Comparison of ENCODE assay signal across 12 mouse cellular contexts in genomic region chr2:167510485-167510884, GRCm38 (mm10). TPM values are rescaled to one million over a fixed set of nuclear protein-coding genes. Genes with fewer than 3 reads are reported as not detected.
A peak's percentile ranks its signal among the peaks of the same experiment; 100 is the strongest.
DNase-seq lines count a peak whose midpoint lies in the region; ATAC-seq lines count a peak whose summit lies in the region.
"Had no signal": no experiment of that assay in that cellular context is flagged by ENCODE, and none has a peak within 500 bp of the region (broad histone marks: within the 10 kb centered on the region; RNA-seq: fewer than 3 reads in every experiment).

No protein-coding gene starts in this region.

- H3K27me3 ChIP-seq in heart, embryonic 12.5 days (replicated peaks) = no peaks in the 10 kb centered on the region
- no peaks in the 10 kb centered on the region for H3K27me3 ChIP-seq in liver, embryonic 16.5 days (ENCODE audit: control insufficient read depth, insufficient read depth, low read depth, low read length)
- H3K27me3 ChIP-seq in neural tube, embryonic 15.5 days (replicated peaks) = no peaks in the 10 kb centered on the region

- H3K4me1 ChIP-seq in heart, embryonic 12.5 days (replicated peaks) = peaks cover 42% of the 10 kb centered on the region
- peaks cover 20% of the 10 kb centered on the region for H3K4me1 ChIP-seq in liver, embryonic 16.5 days (ENCODE audit: control insufficient read depth, low read depth, low read length)
- peaks cover 21% of the 10 kb centered on the region for H3K4me1 ChIP-seq in neural tube, embryonic 15.5 days

- H3K4me2 ChIP-seq in heart, embryonic 12.5 days = peak overlapping the region; percentile 8; the same call in 1 of the 2 replicates
- no peak overlapping the region for H3K4me2 ChIP-seq in liver, embryonic 16.5 days (ENCODE audit: low read depth, low read length)
- H3K4me2 ChIP-seq in neural tube, embryonic 15.5 days = no peak overlapping the region
- H3K4me2 ChIP-seq: lung, embryonic 14.5 days had no signal

- peak; percentile 27 for DNase-seq in gastrocnemius, postnatal 25 days
- no peak for DNase-seq in gastrocnemius, adult 8-10 months (ENCODE audit: low spot score in 2 of 2)
- peak; percentile 29 for DNase-seq in CD4-positive, CD25-positive, alpha-beta regulatory T cell, adult 2 months (ENCODE audit: low read depth, low spot score)
- DNase-seq in frontal cortex, postnatal 25 days (ENCODE audit: low spot score in 2 of 2) = no peak
- no peak for DNase-seq in layer of hippocampus, postnatal 25 days (ENCODE audit: extremely low spot score in 1 of 2, low spot score in 1 of 2)
- DNase-seq: forebrain, postnatal 0 days; lung, embryonic 14.5 days had no signal

- H3K4me3 ChIP-seq in heart, embryonic 12.5 days = no peak overlapping the region
- H3K4me3 ChIP-seq in liver, embryonic 16.5 days (ENCODE audit: low read depth, low read length) = no peak overlapping the region
- no peak overlapping the region for H3K4me3 ChIP-seq in neural tube, embryonic 15.5 days (replicated peaks)
- H3K4me3 ChIP-seq: layer of hippocampus, adult 2 months had no signal

- peak; percentile 70 for ATAC-seq in heart, embryonic 12.5 days (ENCODE audit: insufficient number of reproducible peaks, low FRiP score)
- ATAC-seq in liver, embryonic 16.5 days (ENCODE audit: low read depth) = peak; percentile 73
- no peak for ATAC-seq in neural tube, embryonic 15.5 days (ENCODE audit: low FRiP score)
- ATAC-seq: forebrain, postnatal 0 days; hindbrain, postnatal 0 days had no signal

- H3K9ac ChIP-seq in heart, embryonic 12.5 days = peak overlapping the region; percentile 7; the same call in 1 of the 2 replicates
- peak overlapping the region; percentile 13; the same call in 1 of the 2 replicates for H3K9ac ChIP-seq in liver, embryonic 16.5 days (ENCODE audit: low read depth, low read length)
- no peak overlapping the region for H3K9ac ChIP-seq in neural tube, embryonic 15.5 days (replicated peaks)
- H3K9ac ChIP-seq: forebrain, postnatal 0 days; lung, embryonic 14.5 days had no signal

- 32% methylated on average over 3 of the region's 3 CpGs for WGBS in heart, embryonic 12.5 days
- 18% methylated on average over 3 of the region's 3 CpGs for WGBS in liver, embryonic 16.5 days (ENCODE audit: insufficient replicate concordance)
- 87% methylated on average over 3 of the region's 3 CpGs for WGBS in neural tube, embryonic 15.5 days

- H3K27ac ChIP-seq in heart, embryonic 12.5 days (ENCODE audit: poor library complexity, severe bottlenecking) = peak overlapping the region; percentile 74
- peak overlapping the region; percentile 40; the same call in 1 of the 2 replicates for H3K27ac ChIP-seq in liver, embryonic 16.5 days (ENCODE audit: low read length)
- no peak overlapping the region for H3K27ac ChIP-seq in neural tube, embryonic 15.5 days (replicated peaks)
- H3K27ac ChIP-seq: hindbrain, postnatal 0 days; layer of hippocampus, adult 2 months had no signal

- H3K36me3 ChIP-seq in heart, embryonic 12.5 days = peaks cover 71% of the 10 kb centered on the region
- peaks cover 44% of the 10 kb centered on the region for H3K36me3 ChIP-seq in liver, embryonic 16.5 days (ENCODE audit: control insufficient read depth, insufficient read depth)
- peaks cover 80% of the 10 kb centered on the region for H3K36me3 ChIP-seq in neural tube, embryonic 15.5 days

- H3K9me3 ChIP-seq in heart, embryonic 12.5 days (replicated peaks) = no peaks in the 10 kb centered on the region
- no peaks in the 10 kb centered on the region for H3K9me3 ChIP-seq in liver, embryonic 16.5 days (replicated peaks; ENCODE audit: control insufficient read depth, low read length)
- H3K9me3 ChIP-seq in neural tube, embryonic 15.5 days (replicated peaks) = no peaks in the 10 kb centered on the region

RNA-seq across cellular contexts. Expression of gene Spata2, which starts 17.8 kb away (rescaled TPM):
- 10 to 100 TPM; 15.1 to 15.7 TPM for total RNA-seq in gastrocnemius, postnatal 25 days (2021)
- total RNA-seq in gastrocnemius, adult 8-10 months (2022) = 10 to 100 TPM; 19.9 to 22.6 (median 20.4) TPM
- polyA plus RNA-seq in heart, embryonic 12.5 days (2016; fragmentation: Nextera tagmentation; extraction: Ambion mirVana) = 14.6 and 15.4 TPM in 2 replicates
- polyA plus RNA-seq in liver, embryonic 16.5 days (2015; fragmentation: Nextera tagmentation; extraction: Ambion mirVana) = 6.7 and 8.3 TPM in 2 replicates
- polyA plus RNA-seq in neural tube, embryonic 15.5 days (2015; fragmentation: Nextera tagmentation; extraction: Ambion mirVana) = 27.0 and 28.6 TPM in 2 replicates
- 10 to 100 TPM; 78.7 to 83.9 TPM for total RNA-seq in layer of hippocampus, postnatal 25 days (2021)

RNA-seq across cellular contexts. Expression of gene Rnf114, which starts 18.0 kb away (rescaled TPM):
- total RNA-seq in gastrocnemius, postnatal 25 days (2021) = 10 to 100 TPM; 23.0 to 28.4 TPM
- total RNA-seq in gastrocnemius, adult 8-10 months (2022) = 10 to 100 TPM; 40.8 to 45.8 (median 43.0) TPM
- 61.4 and 62.9 TPM in 2 replicates for polyA plus RNA-seq in heart, embryonic 12.5 days (2016; fragmentation: Nextera tagmentation; extraction: Ambion mirVana)
- 35.6 and 36.7 TPM in 2 replicates for polyA plus RNA-seq in liver, embryonic 16.5 days (2015; fragmentation: Nextera tagmentation; extraction: Ambion mirVana)
- 98.4 and 106 TPM in 2 replicates for polyA plus RNA-seq in neural tube, embryonic 15.5 days (2015; fragmentation: Nextera tagmentation; extraction: Ambion mirVana)
- total RNA-seq in layer of hippocampus, postnatal 25 days (2021) = 10 to 100 TPM; 51.1 to 53.1 TPM

RNA-seq across cellular contexts. Expression of gene Snai1, which starts 27.5 kb away (rescaled TPM):
- total RNA-seq in gastrocnemius, postnatal 25 days (2021) = 1 to 10 TPM; 1.3 TPM
- under 1 TPM; 0.24 to 0.94 (median 0.65) TPM for total RNA-seq in gastrocnemius, adult 8-10 months (2022)
- 18.8 and 21.4 TPM in 2 replicates for polyA plus RNA-seq in heart, embryonic 12.5 days (2016; fragmentation: Nextera tagmentation; extraction: Ambion mirVana)
- 1.5 TPM in 2 replicates for polyA plus RNA-seq in liver, embryonic 16.5 days (2015; fragmentation: Nextera tagmentation; extraction: Ambion mirVana)
- 6.3 and 8.6 TPM in 2 replicates for polyA plus RNA-seq in neural tube, embryonic 15.5 days (2015; fragmentation: Nextera tagmentation; extraction: Ambion mirVana)
- under 1 TPM; 0.27 to 0.75 TPM for total RNA-seq in layer of hippocampus, postnatal 25 days (2021)

Comparison
In these comparisons a context has a peak if more than half of its experiments do, and no peak if none do; other contexts are left out.
1. DNase-seq: peak in gastrocnemius, postnatal 25 days (single experiment) and CD4-positive, CD25-positive, alpha-beta regulatory T cell, adult 2 months (single experiment); none in gastrocnemius, adult 8-10 months (0 of 2), frontal cortex, postnatal 25 days (0 of 2) and layer of hippocampus, postnatal 25 days (0 of 2).